Mouse (Mus musculus): Measurements from ENCODE around the gene AI481877.

AI481877 gene

GRCm38 (mm10) chr4:59125053-59125452, 13.7 kb downstream of the AI481877 start:
- no peak for DNase-seq (ENCODE audit: low spot score in 2 of 2)

- DNase-seq (ENCODE audit: low spot score in 2 of 2) = no peak
Observed at GRCm38 (mm10) chr4:59123557-59123956, 15.2 kb downstream of the AI481877 start.

GRCm38 (mm10) chr4:59117644-59118495, 20.9 kb downstream of the AI481877 start:
- DNase-seq (ENCODE audit: low spot score in 2 of 2) = no peak

GRCm38 (mm10) chr4:59108721-59109120, 30.1 kb downstream of the AI481877 start:
- no peak for DNase-seq (ENCODE audit: low spot score in 2 of 2)

- no peak for DNase-seq (ENCODE audit: low spot score in 2 of 2)
Observed at GRCm38 (mm10) chr4:59107886-59108285, 30.9 kb downstream of the AI481877 start.

GRCm38 (mm10) chr4:59106661-59107060, 32.1 kb downstream of the AI481877 start:
- no peak for DNase-seq (ENCODE audit: low spot score in 2 of 2)

GRCm38 (mm10) chr4:59104166-59104565, 34.6 kb downstream of the AI481877 start:
- DNase-seq (ENCODE audit: low spot score in 2 of 2) = no peak

- DNase-seq (ENCODE audit: low spot score in 2 of 2) = peak; percentile 19 to 54
Observed at GRCm38 (mm10) chr4:59096393-59096792, 42.4 kb downstream of the AI481877 start.

- no peak for DNase-seq (ENCODE audit: low spot score in 2 of 2)
Observed at GRCm38 (mm10) chr4:59089391-59089790, 49.4 kb downstream of the AI481877 start.

- no peak for DNase-seq (ENCODE audit: low spot score in 2 of 2)
Observed at GRCm38 (mm10) chr4:59083430-59083829, 55.4 kb downstream of the AI481877 start.

GRCm38 (mm10) chr4:59069276-59069675, 69.5 kb downstream of the AI481877 start:
- no peak for DNase-seq (ENCODE audit: low spot score in 2 of 2)

- DNase-seq (ENCODE audit: low spot score in 2 of 2) = no peak
Observed at GRCm38 (mm10) chr4:59062526-59062925, 76.3 kb downstream of the AI481877 start.

GRCm38 (mm10) chr4:59057929-59058328, 80.9 kb downstream of the AI481877 start:
- no peak for DNase-seq (ENCODE audit: low spot score in 2 of 2)

- no peak for DNase-seq (ENCODE audit: low spot score in 2 of 2)
Observed at GRCm38 (mm10) chr4:59051081-59051480, 87.7 kb downstream of the AI481877 start.

GRCm38 (mm10) chr4:59047222-59047621, 91.6 kb downstream of the AI481877 start:
- DNase-seq (ENCODE audit: low spot score in 2 of 2) = no peak

GRCm38 (mm10) chr4:59043891-59044290, 94.9 kb downstream of the AI481877 start:
- no peak for DNase-seq (ENCODE audit: low spot score in 2 of 2)

- no peak for DNase-seq (ENCODE audit: low spot score in 2 of 2)
Observed at GRCm38 (mm10) chr4:59043074-59043473, 95.7 kb downstream of the AI481877 start.

GRCm38 (mm10) chr4:59040397-59041287, 98.1 kb downstream of the AI481877 start:
- no peak for DNase-seq (ENCODE audit: low spot score in 2 of 2)

GRCm38 (mm10) chr4:59037525-59037924, 101.3 kb downstream of the AI481877 start:
- no peak for DNase-seq (ENCODE audit: low spot score in 2 of 2)

GRCm38 (mm10) chr4:59036490-59037127, 102.2 kb downstream of the AI481877 start:
- DNase-seq (ENCODE audit: low spot score in 2 of 2) = peak; percentile 43 to 50

GRCm38 (mm10) chr4:59035786-59036350, 102.9 kb downstream of the AI481877 start:
- DNase-seq (ENCODE audit: low spot score in 2 of 2) = no peak
